Mouse (Mus musculus) liver, embryonic 13.5 days (tissue): ENCODE data around the gene Twf2. TPM values are rescaled to one million over a fixed set of nuclear protein-coding genes. Genes with fewer than 3 reads are reported as not detected.

Source experiments
- ATAC-seq: fragments of 200-750 bp; cut with Nextera tagmentation; 2 replicates; pipeline ENCODE4 v1.8.0; 2017; ENCODE audit warnings: low read depth, mild to moderate bottlenecking, moderate number of reproducible peaks, moderate library complexity
- DNase-seq: peaks from one replicate; pipeline ENCODE4 v3.0.0; 2022
- H3K27ac ChIP-seq: fragments of 300-500 bp; sonication (generic); 2 replicates; pipeline ENCODE4 v1.5.1; 2015; ENCODE audit warnings: moderate library complexity, mild to moderate bottlenecking, inconsistent platforms
- H3K27me3 ChIP-seq: fragments of 300-500 bp; sonication (generic); 2 replicates; pipeline ENCODE4 v1.6.1; 2015; ENCODE audit warnings: mild to moderate bottlenecking, inconsistent platforms
- H3K36me3 ChIP-seq: fragments of 300-500 bp; sonication (generic); 2 replicates; pipeline ENCODE4 v1.6.1; 2015; ENCODE audit warnings: mild to moderate bottlenecking, inconsistent platforms
- H3K4me1 ChIP-seq: fragments of 300-500 bp; sonication (generic); replicated peaks from 2 replicates; pipeline ENCODE4 v1.6.1; 2015; ENCODE audit warnings: inconsistent platforms
- H3K4me2 ChIP-seq: fragments of 300-500 bp; sonication (generic); 2 replicates; pipeline ENCODE4 v1.6.1; 2015; ENCODE audit warnings: inconsistent platforms, mild to moderate bottlenecking, moderate library complexity
- H3K4me3 ChIP-seq: fragments of 300-500 bp; sonication (generic); replicated peaks from 2 replicates; pipeline ENCODE4 v1.5.1; 2015; ENCODE audit warnings: mild to moderate bottlenecking, inconsistent platforms
- H3K9ac ChIP-seq: fragments of 300-500 bp; sonication (generic); 2 replicates; pipeline ENCODE4 v1.6.1; 2015; ENCODE audit warnings: mild to moderate bottlenecking, inconsistent platforms
- H3K9me3 ChIP-seq: fragments of 300-500 bp; sonication (generic); replicated peaks from 2 replicates; pipeline ENCODE4 v1.6.1; 2016; ENCODE audit warnings: inconsistent platforms
- WGBS: fragments of 180-500 bp; shearing (Covaris S2); methylation state at CpG from one replicate; pipeline ENCODE4 v1.1.7; 2015; ENCODE audit not compliant: insufficient replicate concordance; 5-methylcytosine and 5-hydroxymethylcytosine counted together
- polyA plus RNA-seq: library from polyadenylated mRNA; unstranded; fragments of >200 nt; fragmentation: Nextera tagmentation; extraction: Ambion mirVana; gene quantifications from 2 replicates; pipeline ENCODE4 v1.2.1, GENCODE M21; 2015

Gene Twf2
- polyA plus RNA-seq, 1 experiment from 2014 or later: 25.6 TPM

- Histone ChIP-seq H3K27ac (no peak overlapping the region), H3K36me3 (peaks cover 88% of the 10 kb centered on the region), H3K9me3 (no peaks in the 10 kb centered on the region), H3K4me3 (no peak overlapping the region), H3K4me2 (no peak overlapping the region), H3K27me3 (no peaks in the 10 kb centered on the region), H3K9ac (no peak overlapping the region), H3K4me1 (peaks cover 14% of the 10 kb centered on the region)
- ATAC-seq (no peak), DNase-seq (no peak)
- WGBS: 80% methylated on average over 2 of the region's 2 CpGs
These were observed 23.5 kb upstream of the Twf2 start for GRCm38 (mm10) chr9:106179454-106179853.

- Histone ChIP-seq H3K4me2 (no peak overlapping the region), H3K36me3 (peaks cover 93% of the 10 kb centered on the region), H3K27me3 (no peaks in the 10 kb centered on the region), H3K4me3 (no peak overlapping the region), H3K9me3 (no peaks in the 10 kb centered on the region), H3K4me1 (peaks cover 9% of the 10 kb centered on the region), H3K9ac (no peak overlapping the region), H3K27ac (no peak overlapping the region)
- 77% methylated on average over 3 of the region's 3 CpGs for WGBS
- no peak for ATAC-seq
- DNase-seq: no peak
These were observed 22.9 kb upstream of the Twf2 start for GRCm38 (mm10) chr9:106179964-106180363.

- Histone ChIP-seq H3K4me1 (no peaks in the 10 kb centered on the region), H3K36me3 (peaks cover 99% of the 10 kb centered on the region), H3K4me3 (no peak overlapping the region), H3K9ac (no peak overlapping the region), H3K27me3 (no peaks in the 10 kb centered on the region), H3K4me2 (no peak overlapping the region), H3K27ac (no peak overlapping the region), H3K9me3 (no peaks in the 10 kb centered on the region)
- ATAC-seq: no peak
- WGBS: 88% methylated on average over 4 of the region's 4 CpGs
- DNase-seq: no peak
These were observed 20.8 kb upstream of the Twf2 start for GRCm38 (mm10) chr9:106182146-106182545.

GRCm38 (mm10) chr9:106183996-106184395, 18.9 kb upstream of the Twf2 start:
- Histone ChIP-seq H3K36me3 (peaks cover 99% of the 10 kb centered on the region), H3K27ac (no peak overlapping the region), H3K4me1 (no peaks in the 10 kb centered on the region), H3K27me3 (no peaks in the 10 kb centered on the region), H3K4me2 (no peak overlapping the region), H3K9me3 (no peaks in the 10 kb centered on the region), H3K9ac (no peak overlapping the region), H3K4me3 (no peak overlapping the region)
- 89% methylated on average over 5 of the region's 5 CpGs for WGBS
- DNase-seq (no peak), ATAC-seq (no peak)

- DNase-seq (no peak), ATAC-seq (no peak)
- Histone ChIP-seq H3K27me3 (no peaks in the 10 kb centered on the region), H3K4me3 (no peak overlapping the region), H3K9ac (no peak overlapping the region), H3K4me2 (no peak overlapping the region), H3K9me3 (no peaks in the 10 kb centered on the region), H3K4me1 (no peaks in the 10 kb centered on the region; the same call in 1 of the 2 replicates), H3K27ac (no peak overlapping the region), H3K36me3 (peaks cover 87% of the 10 kb centered on the region)
- 80% methylated on average over 1 of the region's 1 CpGs for WGBS
These were observed 11.6 kb upstream of the Twf2 start for GRCm38 (mm10) chr9:106191355-106191754.

- 83% methylated on average over 8 of the region's 8 CpGs for WGBS
- no peak for ATAC-seq
- Histone ChIP-seq H3K36me3 (peaks cover 81% of the 10 kb centered on the region), H3K4me3 (no peak overlapping the region), H3K4me2 (no peak overlapping the region), H3K9ac (no peak overlapping the region), H3K9me3 (no peaks in the 10 kb centered on the region), H3K4me1 (no peaks in the 10 kb centered on the region; the same call in 1 of the 2 replicates), H3K27ac (no peak overlapping the region; the same call in 1 of the 2 replicates), H3K27me3 (no peaks in the 10 kb centered on the region)
- DNase-seq: no peak
These were observed 10.9 kb upstream of the Twf2 start for GRCm38 (mm10) chr9:106192024-106192423.

- Histone ChIP-seq H3K9me3 (no peaks in the 10 kb centered on the region), H3K27ac (no peak overlapping the region), H3K4me1 (peaks cover 4% of the 10 kb centered on the region), H3K4me3 (no peak overlapping the region), H3K36me3 (peaks cover 72% of the 10 kb centered on the region), H3K27me3 (0 out of 2 replicates have a peak, but pooled peaks cover 2% of the 10 kb centered on the region), H3K4me2 (no peak overlapping the region), H3K9ac (no peak overlapping the region)
- ATAC-seq (no peak), DNase-seq (no peak)
- 47% methylated on average over 1 of the region's 1 CpGs for WGBS
These were observed 9.9 kb upstream of the Twf2 start for GRCm38 (mm10) chr9:106192998-106193397.

GRCm38 (mm10) chr9:106193930-106194807, 8.7 kb upstream of the Twf2 start:
- Histone ChIP-seq H3K27ac (no peak overlapping the region), H3K4me3 (no peak overlapping the region), H3K9ac (no peak overlapping the region), H3K36me3 (peaks cover 60% of the 10 kb centered on the region), H3K27me3 (0 out of 2 replicates have a peak, but pooled peaks cover 5% of the 10 kb centered on the region), H3K4me1 (peaks cover 15% of the 10 kb centered on the region), H3K9me3 (no peaks in the 10 kb centered on the region), H3K4me2 (no peak overlapping the region)
- no peak for DNase-seq
- ATAC-seq: no peak
- WGBS: 79% methylated on average over 8 of the region's 8 CpGs

- Histone ChIP-seq H3K4me3 (no peak overlapping the region), H3K4me2 (no peak overlapping the region), H3K9ac (no peak overlapping the region), H3K36me3 (peaks cover 45% of the 10 kb centered on the region), H3K27ac (no peak overlapping the region), H3K4me1 (peaks cover 27% of the 10 kb centered on the region), H3K27me3 (0 out of 2 replicates have a peak, but pooled peaks cover 5% of the 10 kb centered on the region), H3K9me3 (no peaks in the 10 kb centered on the region)
- 86% methylated on average over 8 of the region's 8 CpGs for WGBS
- DNase-seq (no peak), ATAC-seq (no peak)
These were observed 7.2 kb upstream of the Twf2 start for GRCm38 (mm10) chr9:106195693-106196092.

GRCm38 (mm10) chr9:106197081-106197713, 5.7 kb upstream of the Twf2 start:
- Histone ChIP-seq H3K4me1 (peaks cover 30% of the 10 kb centered on the region), H3K36me3 (peaks cover 30% of the 10 kb centered on the region), H3K9ac (no peak overlapping the region), H3K27ac (no peak overlapping the region), H3K9me3 (no peaks in the 10 kb centered on the region), H3K27me3 (0 out of 2 replicates have a peak, but pooled peaks cover 5% of the 10 kb centered on the region), H3K4me2 (no peak overlapping the region), H3K4me3 (no peak overlapping the region)
- WGBS: 80% methylated on average over 3 of the region's 3 CpGs
- ATAC-seq (no peak), DNase-seq (no peak)

- ATAC-seq: no peak
- 78% methylated on average over 9 of the region's 9 CpGs for WGBS
- H3K27ac ChIP-seq: no peak overlapping the region
- H3K4me3 ChIP-seq: peak overlapping the region; percentile 74; the same call in 1 of the 2 replicates
- no peak overlapping the region for H3K9ac ChIP-seq
- 0 out of 2 replicates have a peak, but pooled peaks cover 5% of the 10 kb centered on the region for H3K27me3 ChIP-seq
- no peak for DNase-seq
- peak overlapping the region; percentile 87; the same call in 1 of the 2 replicates for H3K4me2 ChIP-seq
- H3K4me1 ChIP-seq: peaks cover 33% of the 10 kb centered on the region
- peaks cover 25% of the 10 kb centered on the region for H3K36me3 ChIP-seq
- H3K9me3 ChIP-seq: no peaks in the 10 kb centered on the region
These were observed 5.2 kb upstream of the Twf2 start for GRCm38 (mm10) chr9:106197732-106198131.
